Mouse (Mus musculus) olfactory bulb, adult 2 months (tissue): ENCODE measurements at regions not wholly inside any gene's neighbourhood (a gene's known extent, or its start where the extent isn't known, plus 50 kb on each side); places are given as distances from the start of the nearest gene placed in this dataset.

Experiments used
- CTCF ChIP-seq: fragments of 200-500 bp; IDR thresholded peaks from 2 replicates; pipeline ENCODE4 v1.5.1; 2012; ENCODE audit warnings: low read depth, mild to moderate bottlenecking, low read length, moderate library complexity; ENCODE audit not compliant: insufficient read depth
- POLR2A ChIP-seq: fragments of 200-500 bp; IDR thresholded peaks from 2 replicates; pipeline ENCODE4 v1.6.1; 2012; ENCODE audit warnings: mild to moderate bottlenecking, low read depth, low read length, moderate library complexity; ENCODE audit not compliant: insufficient read depth

DNA sequence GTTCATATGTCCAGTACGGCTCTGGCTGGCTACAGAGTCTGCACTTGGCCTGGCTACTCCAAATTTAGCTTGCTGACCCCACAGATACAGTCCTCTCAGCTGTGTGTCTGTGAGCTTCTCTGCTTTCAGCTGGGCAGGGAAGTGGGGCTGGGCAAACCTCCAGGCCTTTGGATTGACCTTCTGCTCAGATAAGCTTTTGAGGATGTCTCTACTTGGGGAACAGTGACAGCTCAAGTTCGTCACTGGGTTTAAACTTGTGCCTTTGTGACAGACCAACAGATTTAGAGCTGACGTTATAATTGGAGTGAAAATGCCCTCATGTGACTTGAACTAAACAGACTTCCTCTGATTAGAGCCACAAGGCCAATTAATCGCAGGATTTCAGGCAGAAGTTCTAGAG is 78.4 kb upstream of the 1700025G04Rik start:
- TF ChIP-seq POLR2A: no peak
- TF ChIP-seq CTCF: no peak
